ENCODE assay signal across 8 mouse cellular contexts in the genomic region with DNA sequence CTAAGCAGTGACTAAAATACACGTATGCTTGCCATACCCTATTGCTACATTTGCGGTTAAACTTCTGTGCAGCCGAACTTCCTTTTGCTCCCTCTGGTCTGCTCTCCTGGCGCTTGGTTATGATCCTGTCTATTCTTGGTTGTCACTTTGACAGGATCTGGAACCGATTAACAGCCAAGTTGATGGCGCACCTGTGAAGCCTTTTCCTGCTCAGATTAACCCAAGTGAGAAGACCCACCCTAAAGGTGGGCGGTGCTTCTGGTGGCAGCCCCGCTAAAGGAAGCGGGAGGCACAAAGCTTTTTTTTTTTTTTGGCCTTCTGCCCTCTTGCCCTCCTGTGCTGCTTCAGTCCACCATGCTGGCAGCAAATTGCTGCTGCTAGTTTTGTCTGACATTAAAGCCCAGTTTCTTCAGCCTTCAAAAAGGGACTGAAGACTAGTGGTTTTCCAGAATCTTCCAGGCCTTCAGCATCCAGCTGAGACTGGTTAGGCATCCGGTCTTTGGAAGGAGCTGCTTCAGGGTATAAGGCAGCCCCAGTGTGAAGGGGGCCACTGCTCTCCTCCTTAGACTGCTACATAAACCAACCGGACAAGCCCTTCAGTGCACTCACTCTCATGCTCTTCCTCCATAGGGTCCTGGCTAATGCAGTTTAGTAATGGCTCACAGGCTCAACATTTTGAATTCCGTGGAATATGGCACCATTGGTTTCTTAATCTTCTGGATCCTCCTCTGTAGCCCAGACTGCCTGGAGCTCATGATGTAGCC. TPM values are rescaled to one million over a fixed set of nuclear protein-coding genes. Genes with fewer than 3 reads are reported as not detected.
DNase-seq lines count a peak whose midpoint lies in the region; ATAC-seq lines count a peak whose summit lies in the region.

No protein-coding gene starts in this region.

- H3K27ac ChIP-seq in heart, embryonic 16.5 days (ENCODE audit: low read length) = peak overlapping the region; percentile 69
- H3K27ac ChIP-seq in limb, embryonic 11.5 days (replicated peaks; ENCODE audit: low read depth, low read length) = peak overlapping the region; percentile 52; the same call in 1 of the 2 replicates

- WGBS in heart, embryonic 16.5 days = 47% methylated on average over 12 of the region's 12 CpGs
- WGBS in limb, embryonic 11.5 days = 19% methylated on average over 12 of the region's 12 CpGs

- peak overlapping the region; percentile 41 for H3K9ac ChIP-seq in heart, embryonic 16.5 days (ENCODE audit: low read length)
- H3K9ac ChIP-seq in limb, embryonic 11.5 days (ENCODE audit: low read length) = no peak overlapping the region

- peak overlapping the region; percentile 47 for H3K4me2 ChIP-seq in heart, embryonic 16.5 days (ENCODE audit: low read depth, low read length)
- H3K4me2 ChIP-seq in limb, embryonic 11.5 days (ENCODE audit: low read depth, severe bottlenecking) = 0 out of 2 replicates have a peak overlapping the region, but pooled peaks have one; percentile 8

- intact Hi-C loops in heart, postnatal 14 days (cut with DNase I) = no loop called here
- intact Hi-C loops in left cerebral cortex, postnatal 36 days (cut with DNase I) = no loop called here

- no peak overlapping the region for H3K4me3 ChIP-seq in heart, embryonic 16.5 days (ENCODE audit: low read length)
- H3K4me3 ChIP-seq in limb, embryonic 11.5 days (ENCODE audit: low read depth, low read length) = no peak overlapping the region

- H3K27me3 ChIP-seq in heart, embryonic 16.5 days (ENCODE audit: control insufficient read depth, insufficient read depth, low read length) = no peaks in the 10 kb centered on the region
- no peaks in the 10 kb centered on the region for H3K27me3 ChIP-seq in limb, embryonic 11.5 days (ENCODE audit: control insufficient read depth, insufficient read depth, low read length)

- H3K9me3 ChIP-seq in heart, embryonic 16.5 days (replicated peaks; ENCODE audit: control insufficient read depth, low read length) = no peaks in the 10 kb centered on the region
- H3K9me3 ChIP-seq in limb, embryonic 11.5 days (ENCODE audit: control insufficient read depth, low read length) = no peaks in the 10 kb centered on the region

- no peaks in the 10 kb centered on the region for H3K36me3 ChIP-seq in heart, embryonic 16.5 days (ENCODE audit: control insufficient read depth, insufficient read depth)
- H3K36me3 ChIP-seq in limb, embryonic 11.5 days (ENCODE audit: control insufficient read depth, insufficient read depth, low read length) = no peaks in the 10 kb centered on the region

- DNase-seq in heart, postnatal 14 days = no peak
- peak; percentile 57 for DNase-seq in T-cell, adult 2 months (ENCODE audit: low spot score)
- DNase-seq in limb, embryonic 11.5 days (ENCODE audit: low spot score) = peak; percentile 75
- DNase-seq in spleen, postnatal 36 days (ENCODE audit: low spot score in 2 of 2) = peak; percentile 82 to 86
- no peak for DNase-seq in cerebellum, adult 11 months
- DNase-seq in ovary, postnatal 10 days (ENCODE audit: low spot score) = no peak
- DNase-seq in left cerebral cortex, postnatal 36 days (ENCODE audit: low spot score in 2 of 2) = no peak

- ATAC-seq in heart, embryonic 16.5 days (replicated peaks; ENCODE audit: extremely low read depth, insufficient read depth, low FRiP score) = peak; percentile 38; the same call in 1 of the 2 replicates
- peak; percentile 36; the same call in 1 of the 2 replicates for ATAC-seq in limb, embryonic 11.5 days (ENCODE audit: insufficient number of reproducible peaks, low FRiP score, low TSS enrichment, low read depth)

- peaks cover 23% of the 10 kb centered on the region for H3K4me1 ChIP-seq in heart, embryonic 16.5 days (ENCODE audit: control insufficient read depth, insufficient read depth, low read length)
- H3K4me1 ChIP-seq in limb, embryonic 11.5 days (ENCODE audit: control insufficient read depth, insufficient read depth, low read length) = peaks cover 12% of the 10 kb centered on the region

RNA-seq across cellular contexts. Expression of a gene that starts 16.2 kb away (rescaled TPM):
- polyA plus RNA-seq in heart, embryonic 16.5 days (2015; fragmentation: Nextera tagmentation; extraction: Ambion mirVana) = 10.3 and 11.2 TPM in 2 replicates
- 10 to 100 TPM; 10.6 to 11.9 TPM for total RNA-seq in heart, postnatal 14 days (2021)
- polyA plus RNA-seq in limb, embryonic 11.5 days (2014; fragmentation: Nextera tagmentation; extraction: Ambion mirVana) = 26.7 and 30.0 TPM in 2 replicates
- total RNA-seq in left cerebral cortex, postnatal 36 days (2021) = 10 to 100 TPM; 19.8 to 22.9 TPM

RNA-seq across cellular contexts. Expression of a gene that starts 26.6 kb away (rescaled TPM):
- polyA plus RNA-seq in heart, embryonic 16.5 days (2015; fragmentation: Nextera tagmentation; extraction: Ambion mirVana) = 3.8 and 4.0 TPM in 2 replicates
- total RNA-seq in heart, postnatal 14 days (2021) = 1 to 10 TPM; 4.9 to 5.2 TPM
- 2.4 and 2.8 TPM in 2 replicates for polyA plus RNA-seq in limb, embryonic 11.5 days (2014; fragmentation: Nextera tagmentation; extraction: Ambion mirVana)
- 1 to 10 TPM; 8.4 to 9.8 TPM for total RNA-seq in left cerebral cortex, postnatal 36 days (2021)

Comparison
In these comparisons a context has a peak if more than half of its experiments do, and no peak if none do; other contexts are left out.
1. DNase-seq: peak in T-cell, adult 2 months (single experiment), limb, embryonic 11.5 days (single experiment) and spleen, postnatal 36 days (2 of 2); none in heart, postnatal 14 days (0 of 2), cerebellum, adult 11 months (single experiment), ovary, postnatal 10 days (single experiment) and left cerebral cortex, postnatal 36 days (0 of 2).